Mouse (Mus musculus) MEL (cell line): ENCODE results near the gene Nop58.

Experiments
- CTCF ChIP-seq, 3 experiments: IDR thresholded peaks in 2 of 3; conservative IDR thresholded peaks in 1 of 3; 2 replicates each; pipeline ENCODE4 v1.5.1; 2011 to 2012; ENCODE audit warnings: low read length in 3 of 3, low read depth in 2 of 3, mild to moderate bottlenecking in 2 of 3, improper control_type of control experiment in 1 of 3, inconsistent platforms in 1 of 3, mixed read lengths in 1 of 3, moderate library complexity in 1 of 3; ENCODE audit not compliant: control insufficient read depth in 1 of 3, insufficient read depth in 1 of 3, poor library complexity in 1 of 3, severe bottlenecking in 1 of 3
- E2F4 ChIP-seq: IDR thresholded peaks from 2 replicates; pipeline ENCODE4 v1.6.1; 2011; ENCODE audit warnings: low read depth, low read length, improper control_type of control experiment, borderline replicate concordance
- HCFC1 ChIP-seq: IDR thresholded peaks from 2 replicates; pipeline ENCODE4 v1.6.1; 2012; ENCODE audit warnings: low read depth, mild to moderate bottlenecking, inconsistent platforms, low read length, improper control_type of control experiment, moderate library complexity
- POLR2AphosphoS5 ChIP-seq: IDR thresholded peaks from 2 replicates; pipeline ENCODE4 v1.6.1; 2012; ENCODE audit warnings: low read depth, borderline replicate concordance, mild to moderate bottlenecking, inconsistent platforms, low read length, moderate library complexity, mixed read lengths
- TAL1 ChIP-seq: IDR thresholded peaks from 2 replicates; pipeline ENCODE4 v1.6.1; 2012; ENCODE audit warnings: mild to moderate bottlenecking, inconsistent platforms, low read length, moderate library complexity, mixed read lengths

DNA sequence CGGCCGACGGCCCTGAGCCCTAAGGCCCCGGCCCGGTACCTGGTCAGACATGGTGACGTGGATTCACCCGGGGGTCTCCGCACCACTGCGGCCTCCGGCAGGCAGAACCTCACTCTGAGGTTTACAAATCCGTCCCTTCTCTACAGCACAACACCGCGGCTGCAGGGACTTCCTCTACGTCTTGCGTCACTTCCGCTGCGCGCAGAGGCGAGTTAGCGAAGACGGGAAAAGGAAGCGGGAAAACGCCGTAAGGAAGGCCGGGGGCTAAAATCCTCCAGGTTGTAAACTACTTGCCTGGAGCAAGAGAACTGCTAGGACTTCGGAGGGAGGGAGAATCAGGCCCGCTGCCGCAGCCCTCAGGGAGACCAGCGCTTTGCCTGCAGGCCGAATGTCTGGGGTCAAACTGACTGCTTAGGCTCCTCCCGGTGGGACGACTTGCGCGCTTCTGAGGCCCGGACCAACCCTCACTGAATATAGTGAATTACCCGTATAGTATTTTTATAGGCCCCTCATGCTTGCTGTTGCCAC is 14.1 kb upstream of the Nop58 start, which contains the start of gene Sumo1:
- TF ChIP-seq CTCF (IDR thresholded peaks at IDR 0.05 in 2 of 3, conservative IDR thresholded peaks at IDR 0.05 in 1 of 3; ENCODE audit: control insufficient read depth in 1 of 3, insufficient read depth in 1 of 3, low read depth in 2 of 3, low read length in 3 of 3, poor library complexity in 1 of 3, severe bottlenecking in 1 of 3) (no peak), POLR2AphosphoS5 (no peak), HCFC1 (peak; percentile 89), E2F4 (peak; percentile 92; the same call in 1 of the 2 replicates), TAL1 (no peak)
